Mouse (Mus musculus): ENCODE measurements around the gene Fthl17a. TPM values are rescaled to one million over a fixed set of nuclear protein-coding genes. Genes with fewer than 3 reads are reported as not detected.

Fthl17a gene
- 1.3 TPM in 1 of 2 replicates, not detected in the other for total RNA-seq (2014; rRNA removed)
- polyA plus RNA-seq (2015; fragmentation: Nextera tagmentation; extraction: Ambion mirVana): not detected in 2 replicates

- Histone ChIP-seq H3K36me3 (ENCODE audit: insufficient read depth, low read length) (no peaks in the 10 kb centered on the region), H3K9ac (replicated peaks; ENCODE audit: low read length, poor library complexity, severe bottlenecking) (no peak within 1 kb of the TSS), H3K27me3 (ENCODE audit: insufficient read depth, low read length) (no peaks in the 10 kb centered on the region), H3K27ac (ENCODE audit: low read depth, low read length) (no peak within 1 kb of the TSS), H3K4me1 (ENCODE audit: insufficient read depth, low read length) (no peaks in the 10 kb centered on the region), H3K4me2 (ENCODE audit: low read depth, low read length, poor library complexity, severe bottlenecking) (no peak within 1 kb of the TSS), H3K9me3 (ENCODE audit: low read length) (no peaks in the 10 kb centered on the region), H3K4me3 (ENCODE audit: low read depth, low read length) (no peak within 1 kb of the TSS)
- 85% methylated on average over 2 of the region's 2 CpGs for WGBS
- no peak for ATAC-seq (ENCODE audit: low FRiP score)
- no peak for DNase-seq (ENCODE audit: low spot score)
- TF ChIP-seq CTCF (IDR thresholded peaks at IDR 0.05): no peak
Measured at GRCm38 (mm10) chrX:85249379-85249778, at the start of gene Fthl17a. Gene Fthl17a (plus strand): TSS chrX:85249679.

GRCm38 (mm10) chrX:85207001-85207400, 42.5 kb upstream of the Fthl17a start:
- H3K27me3 ChIP-seq (ENCODE audit: insufficient read depth, low read length): no peaks in the 10 kb centered on the region
- no peak for DNase-seq (ENCODE audit: low spot score)
- TF ChIP-seq CTCF (IDR thresholded peaks at IDR 0.05): no peak
- no peaks in the 10 kb centered on the region for H3K4me1 ChIP-seq (ENCODE audit: insufficient read depth, low read length)
- no peak overlapping the region for H3K9ac ChIP-seq (replicated peaks; ENCODE audit: low read length, poor library complexity, severe bottlenecking)
- no peaks in the 10 kb centered on the region for H3K9me3 ChIP-seq (ENCODE audit: low read length)
- no peak overlapping the region for H3K4me3 ChIP-seq (ENCODE audit: low read depth, low read length)
- H3K36me3 ChIP-seq (ENCODE audit: insufficient read depth, low read length): no peaks in the 10 kb centered on the region
- no peak for ATAC-seq (ENCODE audit: low FRiP score)
- H3K4me2 ChIP-seq (ENCODE audit: low read depth, low read length, poor library complexity, severe bottlenecking): no peak overlapping the region
- WGBS: 81% methylated on average over 2 of the region's 2 CpGs
- H3K27ac ChIP-seq (ENCODE audit: low read depth, low read length): no peak overlapping the region

GRCm38 (mm10) chrX:85226883-85227282, 22.6 kb upstream of the Fthl17a start:
- no peaks in the 10 kb centered on the region for H3K27me3 ChIP-seq (ENCODE audit: insufficient read depth, low read length)
- H3K27ac ChIP-seq (ENCODE audit: low read depth, low read length): no peak overlapping the region
- no peak overlapping the region for H3K4me2 ChIP-seq (ENCODE audit: low read depth, low read length, poor library complexity, severe bottlenecking)
- H3K9ac ChIP-seq (replicated peaks; ENCODE audit: low read length, poor library complexity, severe bottlenecking): no peak overlapping the region
- ATAC-seq (ENCODE audit: low FRiP score): no peak
- DNase-seq (ENCODE audit: low spot score): no peak
- H3K4me3 ChIP-seq (ENCODE audit: low read depth, low read length): no peak overlapping the region
- no peaks in the 10 kb centered on the region for H3K4me1 ChIP-seq (ENCODE audit: insufficient read depth, low read length)
- no peaks in the 10 kb centered on the region for H3K9me3 ChIP-seq (ENCODE audit: low read length)
- H3K36me3 ChIP-seq (ENCODE audit: insufficient read depth, low read length): no peaks in the 10 kb centered on the region
- no peak for TF ChIP-seq CTCF (IDR thresholded peaks at IDR 0.05)

- no peaks in the 10 kb centered on the region for H3K4me1 ChIP-seq (ENCODE audit: insufficient read depth, low read length)
- no peak overlapping the region for H3K4me2 ChIP-seq (ENCODE audit: low read depth, low read length, poor library complexity, severe bottlenecking)
- DNase-seq (ENCODE audit: low spot score) (no peak), ATAC-seq (ENCODE audit: low FRiP score) (no peak)
- H3K4me3 ChIP-seq (ENCODE audit: low read depth, low read length): no peak overlapping the region
- H3K9ac ChIP-seq (replicated peaks; ENCODE audit: low read length, poor library complexity, severe bottlenecking): no peak overlapping the region
- 54% methylated on average over 8 of the region's 8 CpGs for WGBS
- no peaks in the 10 kb centered on the region for H3K27me3 ChIP-seq (ENCODE audit: insufficient read depth, low read length)
- no peak for TF ChIP-seq CTCF (IDR thresholded peaks at IDR 0.05)
- H3K27ac ChIP-seq (ENCODE audit: low read depth, low read length): no peak overlapping the region
- H3K36me3 ChIP-seq (ENCODE audit: insufficient read depth, low read length): no peaks in the 10 kb centered on the region
- no peaks in the 10 kb centered on the region for H3K9me3 ChIP-seq (ENCODE audit: low read length)
Measured at GRCm38 (mm10) chrX:85271821-85272220, 22.3 kb downstream of the Fthl17a start.

- TF ChIP-seq CTCF (IDR thresholded peaks at IDR 0.05): no peak
- DNase-seq (ENCODE audit: low spot score): no peak
- H3K4me2 ChIP-seq (ENCODE audit: low read depth, low read length, poor library complexity, severe bottlenecking): no peak overlapping the region
- no peaks in the 10 kb centered on the region for H3K9me3 ChIP-seq (ENCODE audit: low read length)
- ATAC-seq (ENCODE audit: low FRiP score): no peak
- no peak overlapping the region for H3K27ac ChIP-seq (ENCODE audit: low read depth, low read length)
- no peak overlapping the region for H3K4me3 ChIP-seq (ENCODE audit: low read depth, low read length)
- no peaks in the 10 kb centered on the region for H3K36me3 ChIP-seq (ENCODE audit: insufficient read depth, low read length)
- H3K27me3 ChIP-seq (ENCODE audit: insufficient read depth, low read length): no peaks in the 10 kb centered on the region
- H3K4me1 ChIP-seq (ENCODE audit: insufficient read depth, low read length): no peaks in the 10 kb centered on the region
- H3K9ac ChIP-seq (replicated peaks; ENCODE audit: low read length, poor library complexity, severe bottlenecking): no peak overlapping the region
- 61% methylated on average over 6 of the region's 6 CpGs for WGBS
Measured at GRCm38 (mm10) chrX:85272296-85272695, 22.8 kb downstream of the Fthl17a start.

- Histone ChIP-seq H3K27ac (ENCODE audit: low read depth, low read length) (no peak overlapping the region), H3K4me1 (ENCODE audit: insufficient read depth, low read length) (no peaks in the 10 kb centered on the region), H3K9me3 (ENCODE audit: low read length) (no peaks in the 10 kb centered on the region), H3K36me3 (ENCODE audit: insufficient read depth, low read length) (no peaks in the 10 kb centered on the region), H3K27me3 (ENCODE audit: insufficient read depth, low read length) (no peaks in the 10 kb centered on the region), H3K4me2 (ENCODE audit: low read depth, low read length, poor library complexity, severe bottlenecking) (no peak overlapping the region), H3K4me3 (ENCODE audit: low read depth, low read length) (no peak overlapping the region), H3K9ac (replicated peaks; ENCODE audit: low read length, poor library complexity, severe bottlenecking) (no peak overlapping the region)
- 96% methylated on average over 1 of the region's 1 CpGs for WGBS
- ATAC-seq (ENCODE audit: low FRiP score): no peak
- DNase-seq (ENCODE audit: low spot score): no peak
- no peak for TF ChIP-seq CTCF (IDR thresholded peaks at IDR 0.05)
Measured at GRCm38 (mm10) chrX:85289846-85290245, 40.4 kb downstream of the Fthl17a start.
